Mouse (Mus musculus): ENCODE results near the gene Tle3. TPM values are rescaled to one million over a fixed set of nuclear protein-coding genes. Genes with fewer than 3 reads are reported as not detected.

Tle3 gene
- total and polyA plus RNA-seq, 2 experiments, result 2.4 to 14.8 TPM

- H3K36me3 ChIP-seq (ENCODE audit: control insufficient read depth, insufficient read depth, low read length), result no peaks in the 10 kb centered on the region
- peaks cover 41% of the 10 kb centered on the region for H3K4me1 ChIP-seq (ENCODE audit: control insufficient read depth, insufficient read depth, low read length)
- no peak overlapping the region for H3K4me3 ChIP-seq (ENCODE audit: insufficient read depth, low read depth, low read length)
- TF ChIP-seq POLR2A (IDR thresholded peaks at IDR 0.05; ENCODE audit: extremely low read depth, insufficient read depth, low read length), result no peak
- no peak overlapping the region for H3K27ac ChIP-seq (replicated peaks; ENCODE audit: insufficient read depth, low read depth, low read length)
- 0 out of 2 replicates have a peak, but pooled peaks cover 3% of the 10 kb centered on the region for H3K79me2 ChIP-seq (ENCODE audit: control insufficient read depth, insufficient read depth, low read length)
- no peak for DNase-seq (ENCODE audit: extremely low read depth, low read depth, low spot score)
- H3K9ac ChIP-seq (ENCODE audit: low read depth, low read length), result no peak overlapping the region
- WGBS, result 91% methylated on average over 6 of the region's 6 CpGs
- H3K27me3 ChIP-seq (ENCODE audit: control insufficient read depth, insufficient read depth, low read length), result no peaks in the 10 kb centered on the region
These were observed 11.9 kb downstream of the Tle3 start for GRCm38 (mm10) chr9:61384101-61384500.

- H3K4me3 ChIP-seq (ENCODE audit: insufficient read depth, low read depth, low read length), result no peak overlapping the region
- no peaks in the 10 kb centered on the region for H3K36me3 ChIP-seq (ENCODE audit: control insufficient read depth, insufficient read depth, low read length)
- TF ChIP-seq POLR2A (IDR thresholded peaks at IDR 0.05; ENCODE audit: extremely low read depth, insufficient read depth, low read length) (no peak), CTCF (IDR thresholded peaks at IDR 0.05; ENCODE audit: low read depth, low read length) (no peak)
- 0 out of 2 replicates have a peak, but pooled peaks cover 3% of the 10 kb centered on the region for H3K79me2 ChIP-seq (ENCODE audit: control insufficient read depth, insufficient read depth, low read length)
- H3K9ac ChIP-seq (ENCODE audit: low read depth, low read length), result no peak overlapping the region
- 93% methylated on average over 16 of the region's 16 CpGs for WGBS
- H3K27me3 ChIP-seq (ENCODE audit: control insufficient read depth, insufficient read depth, low read length), result no peaks in the 10 kb centered on the region
- H3K27ac ChIP-seq (replicated peaks; ENCODE audit: insufficient read depth, low read depth, low read length), result no peak overlapping the region
- H3K4me1 ChIP-seq (ENCODE audit: control insufficient read depth, insufficient read depth, low read length), result peaks cover 39% of the 10 kb centered on the region
- no peak for DNase-seq (ENCODE audit: extremely low read depth, low read depth, low spot score)
These were observed 12.7 kb downstream of the Tle3 start for GRCm38 (mm10) chr9:61384646-61385443.

GRCm38 (mm10) chr9:61385753-61386152 lies 13.6 kb downstream of the Tle3 start:
- H3K4me1 ChIP-seq (ENCODE audit: control insufficient read depth, insufficient read depth, low read length), result peaks cover 41% of the 10 kb centered on the region
- no peak overlapping the region for H3K9ac ChIP-seq (ENCODE audit: low read depth, low read length)
- H3K36me3 ChIP-seq (ENCODE audit: control insufficient read depth, insufficient read depth, low read length), result no peaks in the 10 kb centered on the region
- TF ChIP-seq POLR2A (IDR thresholded peaks at IDR 0.05; ENCODE audit: extremely low read depth, insufficient read depth, low read length), result no peak
- 0 out of 2 replicates have a peak, but pooled peaks cover 3% of the 10 kb centered on the region for H3K79me2 ChIP-seq (ENCODE audit: control insufficient read depth, insufficient read depth, low read length)
- H3K27me3 ChIP-seq (ENCODE audit: control insufficient read depth, insufficient read depth, low read length), result no peaks in the 10 kb centered on the region
- 71% methylated on average over 8 of the region's 8 CpGs for WGBS
- no peak overlapping the region for H3K27ac ChIP-seq (replicated peaks; ENCODE audit: insufficient read depth, low read depth, low read length)
- DNase-seq (ENCODE audit: extremely low read depth, low read depth, low spot score), result peak; percentile 43
- H3K4me3 ChIP-seq (ENCODE audit: insufficient read depth, low read depth, low read length), result no peak overlapping the region

GRCm38 (mm10) chr9:61386314-61386713 lies 14.1 kb downstream of the Tle3 start:
- no peaks in the 10 kb centered on the region for H3K27me3 ChIP-seq (ENCODE audit: control insufficient read depth, insufficient read depth, low read length)
- no peak overlapping the region for H3K27ac ChIP-seq (replicated peaks; ENCODE audit: insufficient read depth, low read depth, low read length)
- DNase-seq (ENCODE audit: extremely low read depth, low read depth, low spot score), result no peak
- WGBS, result 97% methylated on average over 2 of the region's 2 CpGs
- peaks cover 38% of the 10 kb centered on the region for H3K4me1 ChIP-seq (ENCODE audit: control insufficient read depth, insufficient read depth, low read length)
- H3K4me3 ChIP-seq (ENCODE audit: insufficient read depth, low read depth, low read length), result no peak overlapping the region
- H3K79me2 ChIP-seq (ENCODE audit: control insufficient read depth, insufficient read depth, low read length), result 0 out of 2 replicates have a peak, but pooled peaks cover 2% of the 10 kb centered on the region
- no peaks in the 10 kb centered on the region for H3K36me3 ChIP-seq (ENCODE audit: control insufficient read depth, insufficient read depth, low read length)
- H3K9ac ChIP-seq (ENCODE audit: low read depth, low read length), result no peak overlapping the region
- TF ChIP-seq POLR2A (IDR thresholded peaks at IDR 0.05; ENCODE audit: extremely low read depth, insufficient read depth, low read length), result no peak
- no peak for TF ChIP-seq CTCF (IDR thresholded peaks at IDR 0.05; ENCODE audit: low read depth, low read length)

GRCm38 (mm10) chr9:61387797-61388196 lies 15.6 kb downstream of the Tle3 start:
- TF ChIP-seq POLR2A (IDR thresholded peaks at IDR 0.05; ENCODE audit: extremely low read depth, insufficient read depth, low read length), result no peak
- no peak for TF ChIP-seq CTCF (IDR thresholded peaks at IDR 0.05; ENCODE audit: low read depth, low read length)
- Histone ChIP-seq H3K27ac (replicated peaks; ENCODE audit: insufficient read depth, low read depth, low read length) (no peak overlapping the region), H3K79me2 (ENCODE audit: control insufficient read depth, insufficient read depth, low read length) (0 out of 2 replicates have a peak, but pooled peaks cover 2% of the 10 kb centered on the region), H3K9ac (ENCODE audit: low read depth, low read length) (no peak overlapping the region), H3K27me3 (ENCODE audit: control insufficient read depth, insufficient read depth, low read length) (no peaks in the 10 kb centered on the region), H3K36me3 (ENCODE audit: control insufficient read depth, insufficient read depth, low read length) (no peaks in the 10 kb centered on the region), H3K4me3 (ENCODE audit: insufficient read depth, low read depth, low read length) (no peak overlapping the region), H3K4me1 (ENCODE audit: control insufficient read depth, insufficient read depth, low read length) (peaks cover 28% of the 10 kb centered on the region)
- WGBS, result 87% methylated on average over 5 of the region's 5 CpGs
- no peak for DNase-seq (ENCODE audit: extremely low read depth, low read depth, low spot score)

GRCm38 (mm10) chr9:61388214-61388613 lies 16.0 kb downstream of the Tle3 start:
- no peak for DNase-seq (ENCODE audit: extremely low read depth, low read depth, low spot score)
- Histone ChIP-seq H3K27me3 (ENCODE audit: control insufficient read depth, insufficient read depth, low read length) (no peaks in the 10 kb centered on the region), H3K4me1 (ENCODE audit: control insufficient read depth, insufficient read depth, low read length) (peaks cover 24% of the 10 kb centered on the region), H3K27ac (replicated peaks; ENCODE audit: insufficient read depth, low read depth, low read length) (no peak overlapping the region), H3K4me3 (ENCODE audit: insufficient read depth, low read depth, low read length) (no peak overlapping the region), H3K9ac (ENCODE audit: low read depth, low read length) (no peak overlapping the region), H3K36me3 (ENCODE audit: control insufficient read depth, insufficient read depth, low read length) (no peaks in the 10 kb centered on the region), H3K79me2 (ENCODE audit: control insufficient read depth, insufficient read depth, low read length) (0 out of 2 replicates have a peak, but pooled peaks cover 2% of the 10 kb centered on the region)
- 74% methylated on average over 12 of the region's 12 CpGs for WGBS
- TF ChIP-seq CTCF (IDR thresholded peaks at IDR 0.05; ENCODE audit: low read depth, low read length) (no peak), POLR2A (IDR thresholded peaks at IDR 0.05; ENCODE audit: extremely low read depth, insufficient read depth, low read length) (no peak)

All from liver, adult 2 months (tissue).